Mouse (Mus musculus): ENCODE results near the gene Olfr434. TPM values are rescaled to one million over a fixed set of nuclear protein-coding genes. Genes with fewer than 3 reads are reported as not detected.

Olfr434 gene
- polyA plus RNA-seq, 1 experiment: not detected

Other genes starting within 250 kb of the Olfr434 start
- gene Olfr441, start 106.7 kb upstream of the Olfr434 start, polyA plus RNA-seq (2012; rRNA removed): not detected in 2 replicates
- not detected in 2 replicates for gene Olfr237-ps1, start 66.5 kb upstream of the Olfr434 start, polyA plus RNA-seq (2012; rRNA removed)
- gene Olfr437, start 49.7 kb upstream of the Olfr434 start, polyA plus RNA-seq (2012; rRNA removed): not detected in 2 replicates
- gene Olfr13, start 40.9 kb upstream of the Olfr434 start, polyA plus RNA-seq (2012; rRNA removed): not detected in 2 replicates
- not detected in 2 replicates for gene Olfr435, start 15.9 kb upstream of the Olfr434 start, polyA plus RNA-seq (2012; rRNA removed)
- not detected in 2 replicates for gene Olfr47, start 18.5 kb downstream of the Olfr434 start, polyA plus RNA-seq (2012; rRNA removed)
- gene Arhgef5, start 52.6 kb downstream of the Olfr434 start, polyA plus RNA-seq (2012; rRNA removed): 41.3 and 43.3 TPM in 2 replicates
- gene Nobox, start 96.5 kb downstream of the Olfr434 start, polyA plus RNA-seq (2012; rRNA removed): 0.12 and 0.18 TPM in 2 replicates